Mouse (Mus musculus): ENCODE measurements around the gene Cyp8b1. TPM values are rescaled to one million over a fixed set of nuclear protein-coding genes. Genes with fewer than 3 reads are reported as not detected.

Cyp8b1 gene
- not detected in 2 replicates for polyA plus RNA-seq (2016; fragmentation: Nextera tagmentation; extraction: Ambion mirVana)

DNA sequence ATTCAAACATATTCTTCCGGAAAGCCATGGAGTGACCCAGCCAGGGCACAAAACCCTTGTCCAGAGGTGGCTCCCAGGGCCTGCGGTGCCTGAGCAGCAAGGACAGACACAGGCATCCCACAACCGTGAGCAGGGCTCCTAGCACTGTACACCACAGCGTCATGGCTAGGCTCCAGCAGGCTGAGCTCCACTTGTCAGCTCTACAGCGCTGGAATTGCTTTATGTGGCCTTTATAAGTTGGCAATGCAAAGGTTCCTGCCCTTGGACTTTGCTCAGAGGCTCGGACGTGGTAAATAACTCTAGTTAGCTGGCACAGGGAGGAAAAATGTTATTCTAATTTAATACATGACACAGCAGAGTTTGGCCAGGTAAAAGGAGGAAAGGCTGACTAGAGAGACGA, at the start of gene Cyp8b1:
Cyp8b1 (minus strand) TSS at position 204 of the 400 bp plus-strand sequence.
- H3K27ac ChIP-seq = no peak within 1 kb of the TSS
- ATAC-seq (ENCODE audit: low FRiP score) = no peak
- H3K4me1 ChIP-seq = no peaks in the 10 kb centered on the region
- H3K27me3 ChIP-seq = no peaks in the 10 kb centered on the region
- H3K36me3 ChIP-seq = no peaks in the 10 kb centered on the region
- no peak within 1 kb of the TSS for H3K4me3 ChIP-seq
- no peaks in the 10 kb centered on the region for H3K9me3 ChIP-seq (replicated peaks)
- H3K4me2 ChIP-seq (replicated peaks) = no peak within 1 kb of the TSS
- H3K9ac ChIP-seq = no peak within 1 kb of the TSS
- 87% methylated on average over 8 of the region's 8 CpGs for WGBS

DNA sequence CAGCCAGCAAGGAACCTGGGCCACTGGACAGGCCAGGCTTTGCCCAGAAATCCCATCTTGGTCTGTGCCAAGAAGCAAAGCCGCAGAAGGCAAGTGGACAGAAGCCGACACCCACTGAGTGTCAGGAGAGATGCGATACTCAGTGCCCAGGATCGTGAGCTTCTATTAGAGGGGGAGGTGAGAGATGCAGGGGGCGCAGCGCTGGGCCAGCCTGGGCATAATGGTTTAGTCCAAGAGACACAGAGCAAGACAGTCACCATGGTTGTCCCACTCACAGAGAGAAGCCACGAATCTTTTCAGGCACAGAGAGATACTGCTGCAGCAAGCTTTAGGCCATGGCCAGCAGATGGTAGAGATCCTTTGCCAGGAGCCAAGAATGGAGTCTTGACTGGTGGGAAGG, 48.8 kb upstream of the Cyp8b1 start:
- H3K9ac ChIP-seq = no peak overlapping the region
- no peak for ATAC-seq (ENCODE audit: low FRiP score)
- H3K4me3 ChIP-seq = no peak overlapping the region
- H3K9me3 ChIP-seq (replicated peaks) = no peaks in the 10 kb centered on the region
- H3K4me1 ChIP-seq = peaks cover 5% of the 10 kb centered on the region
- H3K27ac ChIP-seq = no peak overlapping the region
- H3K36me3 ChIP-seq = no peaks in the 10 kb centered on the region
- no peaks in the 10 kb centered on the region for H3K27me3 ChIP-seq
- WGBS = 93% methylated on average over 7 of the region's 7 CpGs
- H3K4me2 ChIP-seq (replicated peaks) = no peak overlapping the region

DNA sequence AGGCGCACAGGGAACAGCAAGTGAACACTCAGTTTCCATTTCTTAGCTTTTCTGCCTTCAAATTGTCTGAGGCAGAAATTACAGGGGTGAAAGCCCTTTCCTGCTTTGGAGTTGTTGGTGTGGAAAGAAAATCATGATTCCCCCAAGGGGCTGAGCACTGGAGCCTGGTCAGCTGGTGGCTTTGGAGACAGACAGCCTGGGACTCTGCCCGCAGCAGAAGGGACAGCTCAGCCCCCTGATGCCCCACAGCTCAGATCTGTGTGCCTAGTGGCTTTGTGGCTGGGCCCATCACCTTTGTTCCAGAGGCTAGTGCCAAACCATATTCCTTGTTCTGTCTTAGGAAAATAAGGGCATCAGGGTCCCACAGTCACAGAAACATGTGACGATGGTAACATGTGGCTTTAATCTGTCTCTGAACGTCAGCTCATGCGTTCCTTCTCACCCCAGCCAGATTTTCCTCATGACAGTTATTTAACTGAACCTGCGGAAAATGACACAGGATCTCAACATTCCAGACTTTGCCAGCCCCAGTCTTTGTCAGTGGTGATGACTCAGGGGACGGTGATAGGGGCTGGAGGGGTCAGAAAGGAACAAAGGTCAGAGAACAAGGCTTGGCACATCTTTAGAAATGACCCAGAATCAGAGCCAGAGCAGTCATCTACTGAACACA, 44.0 kb upstream of the Cyp8b1 start:
- ATAC-seq (ENCODE audit: low FRiP score) = no peak
- Histone ChIP-seq H3K9ac (no peak overlapping the region), H3K36me3 (no peaks in the 10 kb centered on the region), H3K4me2 (replicated peaks) (no peak overlapping the region), H3K4me1 (peaks cover 12% of the 10 kb centered on the region), H3K27ac (no peak overlapping the region), H3K9me3 (replicated peaks) (no peaks in the 10 kb centered on the region), H3K4me3 (no peak overlapping the region), H3K27me3 (no peaks in the 10 kb centered on the region)
- 39% methylated on average over 7 of the region's 7 CpGs for WGBS

GRCm38 (mm10) chr9:121952596-121952995, 36.5 kb upstream of the Cyp8b1 start:
- H3K36me3 ChIP-seq = no peaks in the 10 kb centered on the region
- H3K4me1 ChIP-seq = peaks cover 11% of the 10 kb centered on the region
- 0 out of 2 replicates have a peak overlapping the region, but pooled peaks have one; percentile 17 for H3K27ac ChIP-seq
- H3K4me3 ChIP-seq = no peak overlapping the region
- no peaks in the 10 kb centered on the region for H3K9me3 ChIP-seq (replicated peaks)
- WGBS = 94% methylated on average over 6 of the region's 6 CpGs
- no peak for ATAC-seq (ENCODE audit: low FRiP score)
- H3K9ac ChIP-seq = no peak overlapping the region
- H3K27me3 ChIP-seq = 0 out of 2 replicates have a peak, but pooled peaks cover 2% of the 10 kb centered on the region
- no peak overlapping the region for H3K4me2 ChIP-seq (replicated peaks)

DNA sequence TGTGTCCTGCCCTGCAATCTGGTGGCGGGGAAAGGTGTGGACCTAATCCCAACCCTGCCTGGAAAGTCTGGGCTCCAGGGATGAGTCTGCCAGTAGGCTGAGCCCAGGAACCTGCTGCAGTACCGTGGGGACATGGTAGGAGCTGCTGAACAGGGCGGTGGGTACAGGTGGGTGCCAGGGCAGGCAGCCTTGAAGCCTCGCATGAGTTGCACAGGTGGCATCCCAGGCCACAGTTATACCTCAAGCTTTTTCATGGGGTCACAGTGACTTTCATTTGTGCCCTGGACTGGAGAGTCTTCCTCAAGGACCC, 35.0 kb upstream of the Cyp8b1 start:
- peak overlapping the region; percentile 14; the same call in 1 of the 2 replicates for H3K4me3 ChIP-seq
- H3K4me1 ChIP-seq = peaks cover 11% of the 10 kb centered on the region
- H3K9ac ChIP-seq = peak overlapping the region; percentile 6; the same call in 1 of the 2 replicates
- WGBS = 37% methylated on average over 4 of the region's 4 CpGs
- no peaks in the 10 kb centered on the region for H3K9me3 ChIP-seq (replicated peaks)
- H3K27me3 ChIP-seq = 0 out of 2 replicates have a peak, but pooled peaks cover 2% of the 10 kb centered on the region
- H3K4me2 ChIP-seq (replicated peaks) = peak overlapping the region; percentile 42
- no peaks in the 10 kb centered on the region for H3K36me3 ChIP-seq
- ATAC-seq (ENCODE audit: low FRiP score) = peak; percentile 70; the same call in 1 of the 2 replicates
- H3K27ac ChIP-seq = peak overlapping the region; percentile 46; the same call in 1 of the 2 replicates

GRCm38 (mm10) chr9:121950418-121951113, 34.5 kb upstream of the Cyp8b1 start, which contains the start of gene Fam198a:
Gene Fam198a (plus strand): TSS chr9:121950988.
- Histone ChIP-seq H3K27me3 (0 out of 2 replicates have a peak, but pooled peaks cover 2% of the 10 kb centered on the region), H3K4me1 (peaks cover 11% of the 10 kb centered on the region), H3K9me3 (replicated peaks) (no peaks in the 10 kb centered on the region), H3K4me2 (replicated peaks) (peak within 1 kb of the TSS; percentile 42), H3K36me3 (no peaks in the 10 kb centered on the region), H3K27ac (peak within 1 kb of the TSS; percentile 46), H3K4me3 (peak within 1 kb of the TSS; percentile 14; the same call in 1 of the 2 replicates), H3K9ac (peak within 1 kb of the TSS; percentile 6; the same call in 1 of the 2 replicates)
- ATAC-seq (ENCODE audit: low FRiP score) = peak; percentile 89
- 11% methylated on average over 14 of the region's 14 CpGs for WGBS

- no peaks in the 10 kb centered on the region for H3K9me3 ChIP-seq (replicated peaks)
- no peak overlapping the region for H3K4me3 ChIP-seq
- no peaks in the 10 kb centered on the region for H3K36me3 ChIP-seq
- no peak overlapping the region for H3K4me2 ChIP-seq (replicated peaks)
- WGBS = 88% methylated on average over 4 of the region's 4 CpGs
- no peak for ATAC-seq (ENCODE audit: low FRiP score)
- H3K27ac ChIP-seq = no peak overlapping the region
- H3K9ac ChIP-seq = no peak overlapping the region
- H3K4me1 ChIP-seq = peaks cover 11% of the 10 kb centered on the region
- 0 out of 2 replicates have a peak, but pooled peaks cover 2% of the 10 kb centered on the region for H3K27me3 ChIP-seq
Measured at GRCm38 (mm10) chr9:121948431-121948830, 32.3 kb upstream of the Cyp8b1 start.

- WGBS = 10% methylated on average over 4 of the region's 4 CpGs
- Histone ChIP-seq H3K27me3 (0 out of 2 replicates have a peak, but pooled peaks cover 2% of the 10 kb centered on the region), H3K27ac (0 out of 2 replicates have a peak overlapping the region, but pooled peaks have one; percentile 30), H3K9ac (no peak overlapping the region), H3K4me2 (replicated peaks) (no peak overlapping the region), H3K36me3 (no peaks in the 10 kb centered on the region), H3K9me3 (replicated peaks) (no peaks in the 10 kb centered on the region), H3K4me3 (no peak overlapping the region), H3K4me1 (peaks cover 11% of the 10 kb centered on the region)
- no peak for ATAC-seq (ENCODE audit: low FRiP score)
Measured at GRCm38 (mm10) chr9:121947784-121948183, 31.7 kb upstream of the Cyp8b1 start.

GRCm38 (mm10) chr9:121943628-121944027, 27.5 kb upstream of the Cyp8b1 start:
- Histone ChIP-seq H3K4me3 (no peak overlapping the region), H3K27ac (no peak overlapping the region), H3K4me1 (no peaks in the 10 kb centered on the region), H3K36me3 (no peaks in the 10 kb centered on the region), H3K27me3 (0 out of 2 replicates have a peak, but pooled peaks cover 2% of the 10 kb centered on the region), H3K4me2 (replicated peaks) (no peak overlapping the region), H3K9me3 (replicated peaks) (no peaks in the 10 kb centered on the region), H3K9ac (no peak overlapping the region)
- no peak for ATAC-seq (ENCODE audit: low FRiP score)
- 87% methylated on average over 3 of the region's 3 CpGs for WGBS

GRCm38 (mm10) chr9:121943005-121943404, 26.9 kb upstream of the Cyp8b1 start:
- no peaks in the 10 kb centered on the region for H3K4me1 ChIP-seq
- no peak for ATAC-seq (ENCODE audit: low FRiP score)
- 0 out of 2 replicates have a peak, but pooled peaks cover 2% of the 10 kb centered on the region for H3K27me3 ChIP-seq
- H3K4me3 ChIP-seq = no peak overlapping the region
- no peaks in the 10 kb centered on the region for H3K9me3 ChIP-seq (replicated peaks)
- WGBS = 93% methylated on average over 3 of the region's 3 CpGs
- no peak overlapping the region for H3K27ac ChIP-seq
- no peaks in the 10 kb centered on the region for H3K36me3 ChIP-seq
- H3K4me2 ChIP-seq (replicated peaks) = no peak overlapping the region
- no peak overlapping the region for H3K9ac ChIP-seq

- peak overlapping the region; percentile 41 for H3K4me3 ChIP-seq
- 0 out of 2 replicates have a peak, but pooled peaks cover 3% of the 10 kb centered on the region for H3K27me3 ChIP-seq
- ATAC-seq (ENCODE audit: low FRiP score) = peak; percentile 61; the same call in 1 of the 2 replicates
- WGBS = 54% methylated on average over 21 of the region's 21 CpGs
- H3K9me3 ChIP-seq (replicated peaks) = no peaks in the 10 kb centered on the region
- H3K4me2 ChIP-seq (replicated peaks) = peak overlapping the region; percentile 50
- H3K27ac ChIP-seq = peak overlapping the region; percentile 64; the same call in 1 of the 2 replicates
- H3K4me1 ChIP-seq = no peaks in the 10 kb centered on the region
- H3K36me3 ChIP-seq = no peaks in the 10 kb centered on the region
- H3K9ac ChIP-seq = peak overlapping the region; percentile 53
Measured at GRCm38 (mm10) chr9:121937944-121938355, 21.8 kb upstream of the Cyp8b1 start.

DNA sequence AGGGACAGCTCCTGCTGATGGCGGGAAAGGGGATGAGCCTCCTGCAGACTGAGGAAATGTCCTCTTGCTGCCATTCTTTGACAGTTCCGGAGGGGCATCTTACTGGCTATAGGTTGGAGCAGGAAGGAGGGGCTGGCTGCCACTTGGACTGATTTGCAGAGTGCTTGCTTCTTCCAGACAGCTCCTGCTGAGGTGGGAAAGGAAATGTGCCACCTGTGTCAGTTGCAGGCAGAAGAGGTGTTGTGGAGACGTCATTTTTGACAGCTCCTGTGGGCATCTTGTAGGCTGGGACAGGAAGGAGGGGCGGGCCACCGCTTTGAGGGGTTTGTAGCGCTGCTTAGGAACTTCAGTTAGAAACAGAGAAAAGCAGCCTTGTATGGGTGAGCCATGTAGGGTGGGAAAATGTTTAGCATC, 21.4 kb upstream of the Cyp8b1 start:
- ATAC-seq (ENCODE audit: low FRiP score) = 0 out of 2 replicates have a peak, but pooled peaks have one; percentile 32
- WGBS = 62% methylated on average over 6 of the region's 6 CpGs
- Histone ChIP-seq H3K9me3 (replicated peaks) (no peaks in the 10 kb centered on the region), H3K27me3 (0 out of 2 replicates have a peak, but pooled peaks cover 3% of the 10 kb centered on the region), H3K27ac (peak overlapping the region; percentile 64), H3K4me1 (no peaks in the 10 kb centered on the region), H3K4me3 (peak overlapping the region; percentile 41), H3K9ac (0 out of 2 replicates have a peak overlapping the region, but pooled peaks have one; percentile 13), H3K4me2 (replicated peaks) (peak overlapping the region; percentile 50), H3K36me3 (no peaks in the 10 kb centered on the region)
